Mouse (Mus musculus): ENCODE results near the gene Polg.

DNA sequence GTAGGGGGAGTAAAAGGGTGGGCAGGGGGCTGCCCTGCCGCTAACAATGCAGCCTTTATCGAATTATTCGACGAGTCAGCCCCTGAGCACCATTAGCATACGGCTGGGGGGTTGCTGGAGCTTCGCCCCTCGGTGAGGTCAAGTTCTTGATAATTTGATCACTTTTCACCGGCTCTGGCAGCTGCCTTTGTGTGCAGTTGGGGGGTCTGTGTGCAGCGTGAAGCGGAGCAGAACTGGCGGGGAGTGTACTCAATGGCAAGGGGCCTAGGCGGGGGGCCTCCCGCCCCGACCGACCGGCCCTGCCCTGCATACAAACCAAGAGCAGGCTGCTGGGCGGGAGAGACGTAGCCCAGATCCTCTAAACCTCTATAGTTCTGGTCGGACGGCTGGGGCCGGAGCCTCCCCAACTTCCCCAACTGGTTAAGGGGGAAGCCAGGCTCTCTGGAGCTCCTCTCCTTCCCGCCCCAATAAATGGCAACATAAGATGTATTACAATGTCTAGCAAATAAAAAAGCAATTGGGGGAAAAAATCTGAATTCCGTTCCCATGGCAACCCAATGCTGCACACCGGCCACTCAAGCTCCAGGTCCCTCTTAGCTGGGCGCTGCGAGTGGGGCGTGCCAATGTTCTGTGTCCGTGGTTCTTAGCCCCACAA, 39.8 kb upstream of the Polg start:
- no peak for TF ChIP-seq CTCF (IDR thresholded peaks at IDR 0.05; ENCODE audit: low read depth)
- no peak for TF ChIP-seq EP300 (optimal IDR thresholded peaks at IDR 0.05)

Data from stomach, postnatal 0 days (tissue).